Mouse (Mus musculus) lung, postnatal 36 days (tissue): ENCODE data around the gene Ccdc88a.

Experiments used
- DNase-seq: peaks from one replicate; pipeline ENCODE4 v3.0.0; 2022; ENCODE audit warnings: mixed read lengths

Gene Ccdc88a

DNA sequence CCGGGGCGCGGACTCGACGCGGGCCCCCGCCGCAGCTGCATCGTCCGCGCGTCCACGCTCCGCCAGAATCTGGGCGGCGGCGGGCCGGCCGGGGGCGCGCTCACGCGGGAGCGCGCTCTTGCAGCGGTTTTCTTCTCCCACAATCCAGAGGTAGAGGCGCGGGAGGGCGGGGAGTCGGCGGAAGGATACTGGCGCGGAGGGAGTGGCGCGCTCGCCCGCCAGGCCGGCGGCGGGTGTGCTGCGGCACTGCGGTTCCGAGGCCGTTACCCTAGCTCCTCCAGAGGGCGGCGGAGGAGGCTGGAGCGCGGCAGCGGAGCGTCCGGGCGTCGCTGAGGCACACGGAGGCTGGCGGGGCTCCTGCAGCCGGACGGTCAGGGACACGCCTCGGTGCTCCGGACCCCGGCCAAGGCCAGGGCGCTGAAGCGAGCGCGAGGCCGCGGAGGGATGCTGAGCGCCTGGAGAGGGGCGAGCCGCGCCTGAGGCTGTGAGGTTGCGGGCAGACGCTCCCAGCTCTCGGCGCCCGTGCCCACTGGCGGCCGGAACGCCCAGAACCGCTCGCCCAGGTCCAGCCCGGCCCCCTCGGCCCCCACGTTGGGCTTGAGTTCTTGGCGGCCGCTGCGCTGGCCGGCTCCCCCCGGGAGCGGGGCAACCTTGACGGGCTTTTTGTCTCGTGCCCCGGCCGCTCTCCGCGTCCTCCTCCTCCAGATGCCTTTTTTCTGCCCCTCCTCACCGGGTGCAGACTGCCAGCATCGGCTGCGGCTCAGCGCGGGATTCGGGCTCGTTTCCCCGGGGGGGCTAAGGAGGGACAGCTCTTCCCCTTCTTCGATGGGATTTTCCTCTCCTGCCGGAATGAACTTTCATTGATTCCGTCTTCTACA, at the start of gene Ccdc88a:
TSS of gene Ccdc88a (plus strand) at position 263 of the 878 bp plus-strand sequence.
- DNase-seq = peak; percentile 95

DNA sequence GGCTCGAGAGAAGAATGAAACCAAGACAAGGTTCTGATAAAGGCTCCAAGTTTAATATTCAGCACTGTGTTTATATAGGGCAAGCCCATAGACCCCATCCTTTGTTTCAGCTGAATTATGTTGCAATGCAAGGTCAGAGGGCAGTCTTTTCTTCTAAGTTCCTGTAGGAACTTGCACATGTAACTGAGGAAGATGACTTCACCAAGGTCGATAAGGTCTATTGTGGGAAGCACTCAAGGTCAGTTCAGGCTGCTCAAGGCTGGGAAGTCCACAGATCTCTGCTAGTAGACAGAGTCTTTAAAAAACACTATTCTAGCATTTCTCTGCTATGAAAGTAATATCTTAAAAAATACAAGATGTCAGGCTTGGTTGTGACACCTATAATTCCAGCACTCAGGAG, 38.0 kb upstream of the Ccdc88a start:
- DNase-seq = no peak

DNA sequence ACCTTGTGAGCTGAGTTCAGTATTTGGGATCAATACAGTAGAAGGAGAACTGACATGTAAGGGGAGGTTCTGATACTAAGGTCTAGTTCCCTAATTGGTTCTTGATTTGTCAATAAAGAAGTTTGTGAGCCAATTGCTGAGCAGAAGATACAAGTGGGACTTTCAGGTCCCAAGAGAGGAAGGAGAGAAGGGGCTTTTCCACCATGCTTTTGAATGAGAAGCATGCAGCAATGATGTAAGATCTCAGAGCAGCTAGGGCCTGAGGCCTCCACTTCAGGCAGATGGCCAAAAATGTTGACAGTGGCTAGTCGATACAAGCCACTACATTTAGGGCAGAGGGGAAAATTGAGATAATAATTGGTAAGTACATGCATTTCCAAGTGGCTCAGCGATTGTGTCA, 32.2 kb upstream of the Ccdc88a start:
- no peak for DNase-seq

DNA sequence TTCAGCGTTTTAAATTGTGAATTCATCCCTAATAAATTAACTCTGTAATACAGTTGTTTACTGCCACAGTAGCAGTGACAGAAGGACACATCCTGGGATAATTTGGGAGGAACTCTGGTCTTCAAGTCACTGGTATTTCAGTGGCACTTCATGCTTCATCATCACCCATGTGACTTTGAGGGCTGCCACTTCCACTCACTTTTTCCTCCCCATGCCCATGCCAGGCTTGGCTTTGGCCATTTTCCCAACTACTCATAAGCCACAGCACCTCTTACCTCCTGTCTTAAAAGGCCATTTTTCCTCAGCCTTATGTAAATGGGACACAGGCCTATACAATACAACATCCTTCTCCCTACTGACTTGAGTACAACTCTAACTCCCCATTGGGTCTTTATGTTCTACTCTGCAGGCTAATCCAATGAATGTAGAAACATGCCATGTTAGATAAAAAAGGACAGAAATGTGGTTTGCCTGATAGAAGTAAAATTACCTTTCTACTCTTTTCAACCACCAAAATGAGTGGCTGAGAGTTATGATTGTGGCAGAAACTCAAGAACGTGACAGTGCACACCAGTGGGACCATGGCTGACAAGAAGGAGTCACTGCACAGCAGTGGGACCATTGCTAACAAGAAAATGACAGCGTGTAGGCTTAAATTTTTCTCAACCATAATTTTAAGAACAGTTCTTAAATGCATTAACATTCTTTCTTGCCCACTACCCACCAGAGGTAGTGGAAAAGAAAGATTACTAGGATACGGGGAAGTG, 28.4 kb upstream of the Ccdc88a start:
- DNase-seq = no peak

DNA sequence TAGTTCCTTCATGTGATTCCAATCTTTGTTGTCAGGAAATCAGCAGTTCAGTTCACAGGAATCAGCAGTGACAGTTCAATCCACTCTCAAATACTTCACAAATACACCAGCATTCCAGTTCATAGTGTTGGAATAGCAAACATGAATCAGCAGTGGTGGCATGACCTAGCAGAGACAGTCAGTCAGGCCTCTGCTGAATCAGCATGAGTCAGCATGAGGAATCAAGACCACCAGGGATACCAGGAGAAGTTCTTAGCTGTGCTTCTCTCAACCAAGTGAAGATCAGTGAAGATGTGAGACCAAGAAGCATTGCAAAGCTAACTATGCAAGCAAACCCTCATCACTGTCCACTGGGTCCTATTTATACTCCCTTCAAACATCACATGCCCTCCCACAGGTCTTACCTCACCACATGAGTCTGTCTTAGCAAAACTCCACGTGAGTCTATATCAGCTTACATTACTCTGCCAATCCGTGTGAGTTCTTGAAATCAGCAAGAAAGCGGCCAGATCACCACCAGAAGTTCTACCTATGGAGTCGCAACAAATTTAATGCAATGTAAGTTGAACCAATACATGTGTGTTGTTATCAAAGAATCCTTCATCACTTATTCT, 27.7 kb upstream of the Ccdc88a start:
- DNase-seq = peak; percentile 2

DNA sequence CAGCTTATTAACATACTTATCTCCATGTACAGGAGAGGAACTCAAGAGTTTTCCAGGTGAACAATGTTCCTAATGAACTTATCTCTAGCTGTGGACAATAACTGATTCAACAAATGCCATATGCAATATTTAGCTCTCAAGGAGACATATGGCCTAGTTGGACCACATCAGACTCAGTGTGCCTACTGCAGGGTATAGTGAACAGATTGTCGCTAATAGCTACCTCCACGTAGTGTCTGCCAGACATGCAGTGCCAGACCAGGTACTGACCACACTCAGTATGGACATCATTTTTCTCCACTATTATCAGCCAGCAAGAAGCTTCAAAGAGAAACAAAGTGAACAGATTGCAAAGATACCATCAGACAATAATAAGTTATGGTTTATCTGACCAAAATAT, 22.6 kb upstream of the Ccdc88a start:
- no peak for DNase-seq

DNA sequence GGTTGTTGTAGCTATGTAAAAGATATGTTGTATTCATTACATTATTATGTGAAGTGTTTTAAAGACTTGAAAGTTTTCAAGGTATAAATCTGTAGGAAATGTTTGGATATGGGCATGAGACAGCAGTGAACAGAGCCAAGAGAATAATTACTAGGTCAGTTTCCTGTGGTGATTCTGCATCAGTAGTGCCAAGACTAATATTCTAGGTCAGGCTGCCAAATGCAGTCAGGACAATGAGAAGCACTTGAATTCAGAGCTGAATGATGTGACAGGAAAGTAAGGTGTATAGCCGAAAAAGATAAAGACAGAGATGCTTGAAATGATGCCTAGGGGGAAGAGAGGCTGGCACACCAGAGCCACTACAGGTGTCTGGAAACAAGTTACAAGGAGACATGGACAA, 21.2 kb upstream of the Ccdc88a start:
- DNase-seq = no peak

DNA sequence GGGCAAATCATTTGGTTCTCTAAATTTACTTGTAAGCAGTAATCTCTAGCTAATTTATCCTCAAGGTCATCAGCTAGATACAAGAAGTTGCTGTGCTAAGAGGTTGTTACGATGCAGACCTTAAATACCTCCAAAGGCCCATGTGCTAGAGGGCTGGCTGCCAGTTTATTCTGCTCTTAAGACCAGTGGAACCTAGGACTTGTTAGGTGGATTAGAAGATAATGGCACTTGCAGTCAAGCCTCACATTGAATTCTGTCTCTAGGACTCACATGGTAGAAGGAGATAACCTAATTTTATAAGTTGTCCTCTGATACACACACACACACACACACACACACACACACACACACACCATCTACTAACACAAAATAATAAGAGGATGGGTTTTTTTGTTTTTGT, 5.3 kb upstream of the Ccdc88a start:
- DNase-seq = no peak

DNA sequence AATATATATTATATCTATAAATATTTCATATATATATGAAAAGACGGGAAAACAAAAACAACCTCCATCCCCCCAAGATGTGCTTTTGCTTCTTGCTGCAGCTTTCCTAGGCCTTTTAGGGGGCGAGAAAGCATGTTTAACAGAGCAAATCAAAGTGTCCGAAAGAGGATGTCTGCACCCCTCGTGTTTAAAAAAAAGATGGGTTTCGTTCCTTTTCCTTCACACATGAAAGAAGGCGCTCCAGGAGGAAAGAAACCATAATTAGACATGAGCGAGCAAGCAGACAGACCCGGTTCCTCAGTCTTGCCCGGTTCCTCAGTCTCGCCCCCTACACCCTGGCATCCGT, 435 bp upstream of the Ccdc88a start:
- DNase-seq = no peak

DNA sequence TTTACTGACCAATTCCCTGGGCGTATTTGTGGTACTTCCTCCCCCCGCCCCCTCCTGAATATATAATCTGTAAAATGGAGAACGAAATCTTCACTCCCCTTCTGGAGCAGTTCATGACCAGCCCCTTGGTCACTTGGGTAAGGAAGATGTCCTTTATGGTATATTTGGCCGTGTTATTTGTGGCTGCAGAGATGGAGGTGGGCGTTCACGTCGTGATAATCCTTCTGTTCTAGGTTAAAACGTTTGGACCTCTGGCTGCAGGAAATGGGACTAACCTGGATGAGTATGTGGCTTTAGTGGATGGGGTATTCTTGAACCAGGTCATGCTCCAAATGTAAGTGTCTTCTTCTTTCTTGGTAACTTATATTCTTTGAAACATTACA, 807 bp downstream of the Ccdc88a start:
- no peak for DNase-seq

DNA sequence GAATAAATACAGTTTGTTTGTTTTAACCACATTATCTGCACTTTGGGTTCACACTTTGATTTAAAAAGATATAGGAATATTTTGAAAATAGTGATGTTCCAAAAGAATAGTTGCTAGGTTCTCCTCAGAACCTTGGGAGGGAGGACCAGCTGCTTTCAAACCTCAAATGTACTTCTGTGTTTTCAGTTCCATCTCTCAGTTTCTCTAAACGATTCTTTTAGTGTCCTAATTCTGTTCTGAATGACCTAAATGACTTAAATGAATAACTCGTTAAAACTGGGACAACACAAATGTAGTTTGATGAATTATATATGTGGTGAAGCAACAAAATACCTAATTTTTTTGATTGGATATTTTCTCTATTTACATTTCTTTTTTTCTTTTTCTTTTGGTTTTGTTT, 3.2 kb downstream of the Ccdc88a start:
- DNase-seq = no peak

DNA sequence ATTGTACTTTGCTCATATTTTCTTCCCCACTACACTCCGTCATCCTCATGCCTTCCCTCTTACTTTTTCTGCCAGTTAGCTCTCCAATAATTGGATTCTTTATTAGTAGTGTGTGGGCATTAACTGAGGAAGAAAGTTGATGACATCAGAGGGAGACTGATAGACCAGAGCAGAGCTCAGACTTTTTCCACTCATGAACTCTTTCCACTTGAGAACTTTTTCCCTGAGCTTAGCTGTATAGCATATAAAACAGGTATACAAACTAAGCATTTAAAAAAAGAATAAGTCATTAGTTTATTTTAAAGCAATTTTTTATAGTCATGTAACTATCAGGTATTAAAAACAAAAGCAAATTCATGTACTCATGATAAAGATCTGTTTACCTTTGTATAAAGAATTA, 5.3 kb downstream of the Ccdc88a start:
- no peak for DNase-seq

DNA sequence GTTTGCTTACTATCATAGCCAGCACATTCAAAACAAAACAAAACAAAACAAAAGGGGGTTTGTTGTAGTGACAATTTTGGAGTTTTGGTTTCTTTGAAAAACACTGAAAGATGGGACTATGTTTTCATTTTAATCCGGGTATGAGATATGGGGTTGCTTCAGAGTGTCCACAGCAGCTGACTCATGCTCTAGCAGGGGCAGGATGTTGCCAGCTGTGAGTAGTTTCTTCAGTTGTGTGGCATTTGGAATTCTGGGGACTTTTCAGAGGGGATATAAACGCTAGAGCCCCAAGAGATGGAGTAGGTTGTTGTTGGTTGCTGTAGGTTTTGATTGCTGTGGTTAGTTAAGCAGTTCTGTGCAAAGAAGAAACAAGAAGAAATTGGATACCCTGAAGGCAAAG, 10.0 kb downstream of the Ccdc88a start:
- no peak for DNase-seq

DNA sequence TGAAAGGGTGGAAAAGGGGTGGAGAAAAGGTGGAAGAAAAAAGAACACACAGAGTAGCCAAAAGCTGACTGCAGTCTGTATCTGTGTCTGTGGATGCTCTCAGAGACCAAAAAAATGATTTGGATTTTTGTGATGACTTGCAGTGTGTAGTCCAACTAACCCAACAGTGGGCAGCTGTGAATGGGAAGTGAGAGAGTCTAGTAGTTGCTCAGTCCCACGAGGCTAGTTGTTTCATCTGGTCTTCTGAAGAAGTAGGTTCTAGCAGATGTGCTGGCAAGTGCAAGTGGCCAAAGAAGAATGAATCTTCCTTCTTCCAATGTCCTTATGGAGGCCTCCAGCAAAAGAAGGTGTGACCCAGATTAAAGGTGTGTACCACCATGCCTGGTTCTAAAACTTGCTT, 10.5 kb downstream of the Ccdc88a start:
- DNase-seq = peak; percentile 4

DNA sequence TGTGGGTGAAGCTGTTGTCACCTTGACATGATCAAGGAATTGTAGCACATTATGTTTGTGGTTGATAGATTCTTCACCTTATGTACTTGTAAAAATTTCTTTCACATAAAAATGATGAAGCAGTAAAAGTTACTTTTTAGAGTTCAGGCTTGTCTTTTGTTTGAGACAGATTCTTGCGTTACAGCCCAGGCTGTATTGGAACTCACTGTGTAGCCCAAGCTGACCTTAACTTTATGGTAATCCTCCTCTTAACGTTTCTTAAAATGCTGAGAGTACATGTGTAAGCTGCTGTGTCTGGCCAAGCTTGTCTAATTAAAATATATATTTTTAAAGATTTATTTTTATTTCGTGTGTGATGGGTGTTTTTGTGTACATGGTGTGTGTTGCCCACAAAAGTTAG, 11.2 kb downstream of the Ccdc88a start:
- no peak for DNase-seq

DNA sequence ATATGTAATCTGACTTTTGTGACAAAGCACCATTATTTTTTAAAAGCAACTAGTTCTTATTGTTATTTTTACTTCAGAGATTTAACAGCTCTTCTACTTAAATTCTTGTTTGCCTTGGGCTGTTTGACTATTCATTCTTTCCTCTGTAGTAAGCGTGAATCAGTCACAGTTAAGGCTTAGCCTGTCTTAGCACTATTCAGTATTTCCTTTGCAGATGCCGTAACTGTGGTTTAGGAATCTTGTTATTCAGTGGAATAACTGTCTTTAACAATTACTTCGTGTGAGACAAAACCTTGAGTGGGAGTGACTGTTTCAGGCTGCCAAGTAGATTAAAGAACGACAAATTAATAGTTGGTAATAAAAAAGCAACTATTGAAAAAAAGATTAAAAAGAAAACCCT, 16.5 kb downstream of the Ccdc88a start:
- no peak for DNase-seq

DNA sequence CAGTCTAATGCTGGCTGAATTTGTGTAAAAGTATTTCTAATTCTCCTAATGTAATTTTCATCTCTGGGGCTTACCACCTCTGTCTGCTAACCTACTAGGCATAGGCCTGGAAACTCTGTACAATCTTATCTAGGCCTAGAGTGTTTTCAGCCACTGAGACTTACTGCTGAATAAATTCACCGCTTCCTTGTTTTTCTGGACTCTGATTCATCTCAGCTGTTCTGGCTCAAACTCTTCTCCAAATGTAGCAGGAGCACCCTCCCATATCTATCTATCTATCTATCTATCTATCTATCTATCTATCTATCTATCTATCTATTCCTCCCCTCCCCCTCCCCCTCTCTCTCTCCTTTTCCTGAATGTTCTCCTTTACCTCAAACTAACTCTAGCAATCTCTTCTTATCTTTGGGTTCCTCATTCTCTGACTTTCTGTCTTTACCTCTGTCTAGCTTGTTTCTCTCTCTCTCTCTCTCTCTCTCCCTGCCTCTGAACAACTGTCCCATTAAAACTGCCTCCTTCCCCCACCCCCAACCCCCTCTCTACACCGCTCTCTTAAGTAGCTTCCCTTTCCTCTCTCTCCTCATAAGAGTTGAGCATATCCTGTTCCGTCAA, 21.8 kb downstream of the Ccdc88a start:
- DNase-seq = no peak

DNA sequence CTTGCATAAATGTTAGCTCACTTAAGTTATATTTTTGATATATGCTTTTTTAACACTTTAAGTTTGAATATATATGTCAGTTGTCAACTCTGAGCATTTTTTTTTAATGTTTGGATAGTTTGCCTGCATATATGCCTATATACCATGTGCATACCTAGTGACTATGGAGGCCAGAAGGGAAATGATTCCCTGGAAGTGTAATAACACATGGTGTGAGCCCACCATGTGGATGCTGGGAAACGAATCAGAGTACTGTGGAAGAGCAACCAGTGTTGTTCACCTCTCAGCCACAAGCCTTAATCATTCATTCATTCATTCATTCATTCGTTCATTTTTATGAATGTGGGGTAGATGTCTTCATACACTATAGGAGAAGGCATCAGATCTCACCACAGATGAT, 26.9 kb downstream of the Ccdc88a start:
- DNase-seq = no peak

DNA sequence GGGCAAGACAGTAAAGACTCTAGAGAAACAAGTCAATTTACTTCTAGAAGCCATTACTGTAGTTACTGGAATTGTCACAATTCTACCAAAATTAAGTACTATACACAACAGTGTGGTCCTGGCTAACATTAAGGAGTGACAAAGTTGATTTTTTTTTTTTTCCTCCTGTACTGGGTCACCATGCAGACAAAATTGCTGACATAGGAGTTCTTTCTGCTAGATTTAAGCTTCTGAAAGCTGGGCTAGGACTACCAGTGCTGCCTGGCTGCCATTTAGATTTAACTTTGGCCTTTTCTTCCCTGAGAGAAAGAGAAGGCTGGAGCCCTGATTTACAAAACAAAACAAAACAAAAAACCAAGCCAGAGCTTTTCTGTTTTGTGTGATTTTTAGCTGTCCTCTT, 32.8 kb downstream of the Ccdc88a start:
- no peak for DNase-seq

DNA sequence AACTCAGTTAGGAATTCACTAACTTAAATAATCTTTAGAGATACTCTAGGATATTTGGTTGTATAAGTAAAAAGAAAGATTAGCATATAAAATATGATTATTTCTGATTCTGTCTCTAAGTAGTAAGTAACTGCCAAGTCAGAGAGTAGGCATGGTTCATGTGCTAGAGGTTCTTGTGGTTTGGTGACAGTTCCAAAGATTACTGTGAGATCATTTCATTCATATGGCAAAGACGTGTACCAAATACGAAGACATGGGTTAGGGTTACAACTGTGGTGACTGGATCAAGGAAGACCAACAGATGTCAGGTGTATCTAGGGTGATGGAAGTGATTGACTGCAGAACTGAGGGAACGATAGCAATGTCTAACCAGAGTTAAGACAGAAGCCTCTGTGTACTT, 50.0 kb downstream of the Ccdc88a start:
- DNase-seq = no peak

DNA sequence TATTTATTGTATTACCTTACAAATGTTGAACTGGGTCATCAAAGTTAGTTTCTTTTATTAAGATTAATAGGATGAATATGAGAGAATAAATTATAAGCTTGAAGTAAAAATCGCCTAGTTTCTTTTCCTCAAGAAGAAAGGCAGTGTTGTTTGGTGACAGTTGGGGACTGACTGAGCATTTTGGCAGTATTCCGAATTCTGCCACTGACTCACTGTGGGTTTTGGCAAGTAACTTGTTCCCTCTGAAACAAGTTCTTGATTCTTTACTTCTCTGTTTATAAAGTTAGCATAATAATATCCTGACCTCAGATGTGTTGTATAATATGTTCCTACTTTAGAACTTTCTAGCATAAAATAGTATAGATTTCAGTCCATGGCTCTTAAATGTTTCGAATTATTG, 55.3 kb downstream of the Ccdc88a start:
- peak; percentile 21 for DNase-seq

DNA sequence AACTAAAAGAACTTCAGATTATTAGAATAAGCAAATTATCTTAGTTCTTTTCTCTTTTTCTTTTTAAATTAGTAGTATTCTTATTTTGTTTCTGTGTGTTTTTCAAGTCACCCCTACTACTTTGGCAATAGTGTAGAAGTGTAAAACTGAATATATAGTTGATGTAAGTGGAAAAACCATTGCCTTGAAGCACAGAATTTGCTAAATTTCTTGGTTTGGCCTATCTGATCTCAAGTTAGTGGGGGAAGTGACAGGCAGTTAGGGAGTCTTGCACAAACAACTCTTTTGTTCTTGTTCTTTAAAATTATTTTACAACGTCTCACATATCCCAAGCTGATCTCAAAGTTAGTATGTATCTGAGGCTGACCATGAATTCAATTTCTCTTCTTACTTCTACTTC, 57.6 kb downstream of the Ccdc88a start:
- no peak for DNase-seq

DNA sequence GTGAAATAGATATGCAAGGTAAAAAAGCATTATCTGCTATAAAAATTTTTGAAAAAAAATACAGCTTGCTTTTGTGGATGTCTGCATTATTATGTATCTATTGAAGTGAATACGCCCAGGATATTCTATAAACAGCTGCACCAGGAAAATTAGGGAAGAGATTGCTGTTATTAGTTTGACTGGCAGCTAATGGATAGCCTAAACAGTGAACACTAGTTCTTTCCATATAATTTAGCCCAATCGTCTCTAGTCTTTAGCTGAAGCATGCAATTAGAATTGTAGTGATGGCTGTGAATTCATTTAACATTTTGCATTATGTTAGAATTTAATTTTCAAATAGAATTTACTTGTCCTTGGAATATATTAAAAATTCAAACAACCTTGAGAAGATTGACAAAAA, 75.3 kb downstream of the Ccdc88a start:
- DNase-seq = no peak

DNA sequence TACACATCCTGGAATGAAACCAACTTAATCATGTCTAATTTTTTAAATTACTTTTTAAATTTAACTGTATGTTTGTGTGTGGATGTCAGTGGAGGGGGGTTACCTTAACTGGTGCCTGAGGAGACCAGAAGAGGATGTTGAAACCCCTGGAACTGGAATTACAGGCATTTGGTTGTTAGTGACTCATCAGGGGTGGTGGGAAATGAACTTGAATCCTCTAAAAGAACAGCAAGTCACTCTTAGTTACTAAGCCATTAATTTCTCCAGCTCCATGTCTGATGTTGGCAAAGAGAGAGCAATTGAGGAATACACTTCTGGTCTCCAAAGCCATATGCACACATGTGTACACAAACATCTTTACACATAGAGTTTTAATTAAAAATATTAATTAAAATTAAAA, 101.2 kb downstream of the Ccdc88a start:
- no peak for DNase-seq
